Mouse (Mus musculus): Measurements from ENCODE around the gene Hmcn2.

Gene Hmcn2

GRCm38 (mm10) chr2:31314007-31314465, at the start of gene Hmcn2:
Gene Hmcn2, plus strand, starts transcription at chr2:31314415.
- DNase-seq (ENCODE audit: inconsistent ontology term), result peak; percentile 34

GRCm38 (mm10) chr2:31267447-31267846, 46.8 kb upstream of the Hmcn2 start:
- DNase-seq (ENCODE audit: inconsistent ontology term), result peak; percentile 57

GRCm38 (mm10) chr2:31268631-31269030, 45.6 kb upstream of the Hmcn2 start:
- no peak for DNase-seq (ENCODE audit: inconsistent ontology term)

- DNase-seq (ENCODE audit: inconsistent ontology term), result no peak
These were observed 45.0 kb upstream of the Hmcn2 start for GRCm38 (mm10) chr2:31269188-31269587.

GRCm38 (mm10) chr2:31269847-31270246, 44.4 kb upstream of the Hmcn2 start:
- DNase-seq (ENCODE audit: inconsistent ontology term), result no peak

- no peak for DNase-seq (ENCODE audit: inconsistent ontology term)
These were observed 43.7 kb upstream of the Hmcn2 start for GRCm38 (mm10) chr2:31270470-31270869.

- no peak for DNase-seq (ENCODE audit: inconsistent ontology term)
These were observed 43.1 kb upstream of the Hmcn2 start for GRCm38 (mm10) chr2:31271071-31271470.

GRCm38 (mm10) chr2:31274993-31275392, 39.2 kb upstream of the Hmcn2 start:
- no peak for DNase-seq (ENCODE audit: inconsistent ontology term)

- peak; percentile 43 for DNase-seq (ENCODE audit: inconsistent ontology term)
These were observed 36.4 kb upstream of the Hmcn2 start for GRCm38 (mm10) chr2:31277810-31278209.

- DNase-seq (ENCODE audit: inconsistent ontology term), result no peak
These were observed 35.7 kb upstream of the Hmcn2 start for GRCm38 (mm10) chr2:31278483-31278882.

- no peak for DNase-seq (ENCODE audit: inconsistent ontology term)
These were observed 33.1 kb upstream of the Hmcn2 start for GRCm38 (mm10) chr2:31281138-31281537.

- no peak for DNase-seq (ENCODE audit: inconsistent ontology term)
These were observed 31.9 kb upstream of the Hmcn2 start for GRCm38 (mm10) chr2:31282266-31282665.

- DNase-seq (ENCODE audit: inconsistent ontology term), result no peak
These were observed 31.3 kb upstream of the Hmcn2 start for GRCm38 (mm10) chr2:31282880-31283279.

- DNase-seq (ENCODE audit: inconsistent ontology term), result no peak
These were observed 29.7 kb upstream of the Hmcn2 start for GRCm38 (mm10) chr2:31284531-31284930.

- peak; percentile 52 for DNase-seq (ENCODE audit: inconsistent ontology term)
These were observed 22.8 kb upstream of the Hmcn2 start for GRCm38 (mm10) chr2:31291421-31291820.

GRCm38 (mm10) chr2:31294985-31295384, 19.2 kb upstream of the Hmcn2 start:
- DNase-seq (ENCODE audit: inconsistent ontology term), result peak; percentile 58

GRCm38 (mm10) chr2:31296395-31296794, 17.8 kb upstream of the Hmcn2 start:
- DNase-seq (ENCODE audit: inconsistent ontology term), result no peak

- peak; percentile 70 for DNase-seq (ENCODE audit: inconsistent ontology term)
These were observed 16.5 kb upstream of the Hmcn2 start for GRCm38 (mm10) chr2:31297602-31298268.

GRCm38 (mm10) chr2:31298814-31299213, 15.4 kb upstream of the Hmcn2 start:
- DNase-seq (ENCODE audit: inconsistent ontology term), result no peak

- DNase-seq (ENCODE audit: inconsistent ontology term), result no peak
These were observed 14.9 kb upstream of the Hmcn2 start for GRCm38 (mm10) chr2:31299266-31299665.

GRCm38 (mm10) chr2:31299996-31300395, 14.2 kb upstream of the Hmcn2 start:
- no peak for DNase-seq (ENCODE audit: inconsistent ontology term)

- DNase-seq (ENCODE audit: inconsistent ontology term), result no peak
These were observed 11.0 kb upstream of the Hmcn2 start for GRCm38 (mm10) chr2:31303177-31303576.

- DNase-seq (ENCODE audit: inconsistent ontology term), result no peak
These were observed 10.0 kb upstream of the Hmcn2 start for GRCm38 (mm10) chr2:31304191-31304590.

Measured in Muller cell, postnatal 12 days (primary cell).